Comparison of ENCODE assay signal across 9 mouse cellular contexts in the genomic region with DNA sequence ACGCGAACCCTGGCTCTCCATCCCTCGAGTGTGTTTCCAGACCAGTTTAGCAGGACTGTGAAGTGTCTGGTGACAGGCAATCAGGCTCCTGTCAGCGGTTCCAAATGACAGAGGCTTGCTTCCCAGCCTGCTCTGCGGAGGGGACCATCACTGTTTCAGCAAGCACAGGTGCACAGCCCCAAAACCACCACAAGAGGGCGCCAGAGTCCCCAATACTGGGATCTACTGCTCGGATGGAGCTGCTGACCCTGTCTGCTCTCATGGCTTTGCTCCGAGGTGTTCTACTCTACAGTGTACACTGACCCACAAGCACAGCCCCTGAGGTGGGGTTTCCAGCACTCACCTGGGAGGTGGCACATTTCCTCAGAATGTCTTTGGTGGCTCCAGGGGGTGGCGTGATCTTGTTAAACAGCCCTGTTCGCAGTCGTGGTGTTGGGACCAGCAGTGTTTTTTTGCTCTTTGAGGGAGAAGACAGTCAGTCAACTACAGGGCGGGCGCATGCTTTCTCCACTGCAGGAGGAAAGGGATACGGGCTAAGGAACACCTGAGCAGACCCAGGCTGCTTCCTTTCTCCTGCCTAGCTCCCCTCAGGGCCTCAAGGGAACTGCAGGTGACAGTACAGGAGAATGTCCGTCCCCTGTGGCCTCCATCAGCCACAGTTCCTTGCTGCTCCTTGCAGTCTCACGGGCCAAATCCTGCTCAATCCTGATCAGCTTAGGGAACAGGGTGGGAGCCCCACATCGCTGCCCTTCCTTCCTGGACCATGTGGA. TPM values are rescaled to one million over a fixed set of nuclear protein-coding genes. Genes with fewer than 3 reads are reported as not detected.
DNase-seq lines count a peak whose midpoint lies in the region; ATAC-seq and TF ChIP-seq lines count a peak whose summit lies in the region.
"Had no signal": no experiment of that assay in that cellular context is flagged by ENCODE, and none has a peak within 500 bp of the region (broad histone marks: within the 10 kb centered on the region; RNA-seq: fewer than 3 reads in every experiment).

No protein-coding gene starts in this region.

- WGBS in hindbrain, embryonic 10.5 days: 51% methylated on average over 17 of the region's 17 CpGs
- WGBS in hindbrain, embryonic 13.5 days: 52% methylated on average over 17 of the region's 17 CpGs
- 53% methylated on average over 17 of the region's 17 CpGs for WGBS in forebrain, postnatal 0 days

- intact Hi-C loops in heart, postnatal 36 days (cut with DNase I): no loop called here

- H3K4me2 ChIP-seq in hindbrain, embryonic 13.5 days: no peak overlapping the region
- H3K4me2 ChIP-seq in forebrain, postnatal 0 days (ENCODE audit: low read depth): no peak overlapping the region

- TF ChIP-seq CTCF in forebrain, postnatal 0 days (IDR thresholded peaks at IDR 0.05; ENCODE audit: low read depth): peak; percentile 97

- H3K9me3 ChIP-seq in hindbrain, embryonic 10.5 days: no peaks in the 10 kb centered on the region
- H3K9me3 ChIP-seq in hindbrain, embryonic 13.5 days: no peaks in the 10 kb centered on the region
- H3K9me3 ChIP-seq in forebrain, postnatal 0 days (ENCODE audit: low read length): no peaks in the 10 kb centered on the region

- H3K4me1 ChIP-seq in hindbrain, embryonic 10.5 days (replicated peaks): peaks cover 26% of the 10 kb centered on the region
- H3K4me1 ChIP-seq in hindbrain, embryonic 13.5 days (replicated peaks): peaks cover 19% of the 10 kb centered on the region
- peaks cover 7% of the 10 kb centered on the region; the same call in 1 of the 2 replicates for H3K4me1 ChIP-seq in forebrain, postnatal 0 days (ENCODE audit: insufficient read depth)

- peak; percentile 86 for DNase-seq in hindbrain, embryonic 10.5 days (ENCODE audit: low spot score)
- peak; percentile 89 for DNase-seq in forebrain, postnatal 0 days
- peak; percentile 79 to 81 for DNase-seq in heart, postnatal 36 days
- DNase-seq in layer of hippocampus, postnatal 10 days (ENCODE audit: low spot score in 2 of 2): peak; percentile 90 to 92
- peak; percentile 70 to 85 for DNase-seq in spleen, postnatal 10 days (ENCODE audit: low spot score in 2 of 2)

- ATAC-seq in hindbrain, embryonic 13.5 days (ENCODE audit: low FRiP score): no peak
- ATAC-seq in cerebellum, adult (ENCODE audit: insufficient number of reproducible peaks, low FRiP score, low TSS enrichment): peak; percentile 24; the same call in 1 of the 2 replicates
- ATAC-seq in forebrain, postnatal 0 days: 0 out of 2 replicates have a peak, but pooled peaks have one; percentile 30
- ATAC-seq in megakaryocyte-erythroid progenitor cell, adult 5-6 weeks (replicated peaks; ENCODE audit: low FRiP score, low TSS enrichment, poor library complexity, severe bottlenecking): peak; percentile 61

- peaks cover 70% of the 10 kb centered on the region for H3K36me3 ChIP-seq in hindbrain, embryonic 10.5 days
- peaks cover 69% of the 10 kb centered on the region for H3K36me3 ChIP-seq in hindbrain, embryonic 13.5 days
- H3K36me3 ChIP-seq in forebrain, postnatal 0 days (ENCODE audit: insufficient read depth): peaks cover 49% of the 10 kb centered on the region

- H3K27me3 ChIP-seq in hindbrain, embryonic 10.5 days (ENCODE audit: insufficient read depth, poor library complexity, severe bottlenecking): 0 out of 2 replicates have a peak, but pooled peaks cover 2% of the 10 kb centered on the region
- 0 out of 2 replicates have a peak, but pooled peaks cover 2% of the 10 kb centered on the region for H3K27me3 ChIP-seq in hindbrain, embryonic 13.5 days
- H3K27me3 ChIP-seq in forebrain, postnatal 0 days (ENCODE audit: insufficient read depth, low read length): no peaks in the 10 kb centered on the region

- H3K9ac ChIP-seq in hindbrain, embryonic 13.5 days: no peak overlapping the region
- no peak overlapping the region for H3K9ac ChIP-seq in forebrain, postnatal 0 days

- H3K27ac ChIP-seq in hindbrain, embryonic 10.5 days: no peak overlapping the region
- H3K27ac ChIP-seq in hindbrain, embryonic 13.5 days: no peak overlapping the region
- no peak overlapping the region for H3K27ac ChIP-seq in forebrain, postnatal 0 days (ENCODE audit: low read depth, low read length)

- no peak overlapping the region for H3K4me3 ChIP-seq in hindbrain, embryonic 10.5 days
- H3K4me3 ChIP-seq in hindbrain, embryonic 13.5 days: no peak overlapping the region
- no peak overlapping the region for H3K4me3 ChIP-seq in forebrain, postnatal 0 days (ENCODE audit: low read depth, low read length)
- H3K4me3 ChIP-seq: myocyte had no signal

RNA-seq across cellular contexts. Expression of a gene that starts 4.0 kb away (rescaled TPM):
- polyA plus RNA-seq in hindbrain, embryonic 10.5 days (2016; fragmentation: Nextera tagmentation; extraction: Ambion mirVana): 60.5 and 68.2 TPM in 2 replicates
- 53.8 and 54.1 TPM in 2 replicates for polyA plus RNA-seq in hindbrain, embryonic 13.5 days (2015; fragmentation: Nextera tagmentation; extraction: Ambion mirVana)
- 38.7 and 76.5 TPM in 2 replicates for total RNA-seq in forebrain, postnatal 0 days (2014; rRNA removed)
- 30.3 and 33.3 TPM in 2 replicates for polyA plus RNA-seq in forebrain, postnatal 0 days (2015; fragmentation: Nextera tagmentation; extraction: Ambion mirVana)
- 10 to 100 TPM; 11.0 to 12.2 TPM for total RNA-seq in heart, postnatal 36 days (2021)
- total RNA-seq in layer of hippocampus, postnatal 10 days (2021): 10 to 100 TPM; 28.1 to 29.3 TPM
- 41.2 and 48.6 TPM in 2 replicates for total RNA-seq in megakaryocyte-erythroid progenitor cell, adult 5-6 weeks (2014; fragmentation: Nextera tagmentation)
- 13.7 and 24.8 TPM in 2 replicates for total RNA-seq in megakaryocyte-erythroid progenitor cell, adult 5-6 weeks (2017)

RNA-seq across cellular contexts. Expression of a gene that starts 11.7 kb away (rescaled TPM):
- polyA plus RNA-seq in hindbrain, embryonic 10.5 days (2016; fragmentation: Nextera tagmentation; extraction: Ambion mirVana): 7.0 and 13.7 TPM in 2 replicates
- 2.8 and 4.1 TPM in 2 replicates for polyA plus RNA-seq in hindbrain, embryonic 13.5 days (2015; fragmentation: Nextera tagmentation; extraction: Ambion mirVana)
- total RNA-seq in forebrain, postnatal 0 days (2014; rRNA removed): 3.1 and 6.5 TPM in 2 replicates
- 2.6 and 2.7 TPM in 2 replicates for polyA plus RNA-seq in forebrain, postnatal 0 days (2015; fragmentation: Nextera tagmentation; extraction: Ambion mirVana)
- 1 to 10 TPM; 1.9 to 2.4 TPM for total RNA-seq in heart, postnatal 36 days (2021)
- total RNA-seq in layer of hippocampus, postnatal 10 days (2021): 1 to 10 TPM; 1.5 to 2.5 TPM
- total RNA-seq in megakaryocyte-erythroid progenitor cell, adult 5-6 weeks (2014; fragmentation: Nextera tagmentation): not detected in 2 replicates
- not detected in 2 replicates for total RNA-seq in megakaryocyte-erythroid progenitor cell, adult 5-6 weeks (2017)

RNA-seq across cellular contexts. Expression of a gene that starts 20.0 kb away (rescaled TPM):
- 3.9 and 4.9 TPM in 2 replicates for polyA plus RNA-seq in hindbrain, embryonic 10.5 days (2016; fragmentation: Nextera tagmentation; extraction: Ambion mirVana)
- 0.96 and 1.3 TPM in 2 replicates for polyA plus RNA-seq in hindbrain, embryonic 13.5 days (2015; fragmentation: Nextera tagmentation; extraction: Ambion mirVana)
- 1.3 and 2.3 TPM in 2 replicates for total RNA-seq in forebrain, postnatal 0 days (2014; rRNA removed)
- 1.4 and 1.6 TPM in 2 replicates for polyA plus RNA-seq in forebrain, postnatal 0 days (2015; fragmentation: Nextera tagmentation; extraction: Ambion mirVana)
- under 1 TPM; 0.22 to 0.25 TPM for total RNA-seq in heart, postnatal 36 days (2021)
- 1 to 10 TPM; 1.3 to 1.4 TPM for total RNA-seq in layer of hippocampus, postnatal 10 days (2021)
- not detected in 2 replicates for total RNA-seq in megakaryocyte-erythroid progenitor cell, adult 5-6 weeks (2014; fragmentation: Nextera tagmentation)
- not detected in 2 replicates for total RNA-seq in megakaryocyte-erythroid progenitor cell, adult 5-6 weeks (2017)
- polyA plus RNA-seq: myocyte had no signal

RNA-seq across cellular contexts. Expression of a gene that starts 23.5 kb away (rescaled TPM):
- polyA plus RNA-seq in hindbrain, embryonic 10.5 days (2016; fragmentation: Nextera tagmentation; extraction: Ambion mirVana): 1.6 and 3.5 TPM in 2 replicates
- polyA plus RNA-seq in hindbrain, embryonic 13.5 days (2015; fragmentation: Nextera tagmentation; extraction: Ambion mirVana): 0.16 and 0.27 TPM in 2 replicates
- 0.19 TPM in 1 of 2 replicates, not detected in the other for total RNA-seq in forebrain, postnatal 0 days (2014; rRNA removed)
- polyA plus RNA-seq in forebrain, postnatal 0 days (2015; fragmentation: Nextera tagmentation; extraction: Ambion mirVana): 0.06 TPM in 1 of 2 replicates, not detected in the other
- under 1 TPM in 1 of 2 experiments, not detected in 1; 0.14 TPM for total RNA-seq in heart, postnatal 36 days (2021)
- under 1 TPM in 1 of 2 experiments, not detected in 1; 0.21 TPM for total RNA-seq in layer of hippocampus, postnatal 10 days (2021)
- not detected in 2 replicates for total RNA-seq in megakaryocyte-erythroid progenitor cell, adult 5-6 weeks (2014; fragmentation: Nextera tagmentation)
- total RNA-seq in megakaryocyte-erythroid progenitor cell, adult 5-6 weeks (2017): not detected in 2 replicates
